In genomic region chr3:88078204-88078603, GRCm38 (mm10) we compare ENCODE assay signal across 30 mouse cellular contexts. TPM values are rescaled to one million over a fixed set of nuclear protein-coding genes. Genes with fewer than 3 reads are reported as not detected.
"Had no signal": no experiment of that assay in that cellular context is flagged by ENCODE, and none has a peak within 500 bp of the region (broad histone marks: within the 10 kb centered on the region; RNA-seq: fewer than 3 reads in every experiment).

TSS of gene Ttc24 (minus strand) at chr3:88078304.

- DNase-seq: kidney, adult 11 months; kidney, adult 8-10 months; kidney, postnatal 10 days; kidney, postnatal 36 days; layer of hippocampus, postnatal 36 days; left cerebral cortex, postnatal 4 days; liver, embryonic 13.5 days; lung, adult 2 months; lung, postnatal 14 days; lung, postnatal 4 days; right cerebral cortex, postnatal 25 days; spleen, adult 18-20 months; thymus, adult 2 months; thymus, postnatal 14 days; thymus, postnatal 4 days had no signal

- H3K4me3 ChIP-seq: kidney, embryonic 15.5 days; left cerebral cortex, adult 2 months; limb, embryonic 12.5 days; limb, embryonic 15.5 days; liver, embryonic 13.5 days; midbrain, embryonic 15.5 days; neural tube, embryonic 12.5 days; neural tube, embryonic 15.5 days; stomach, embryonic 15.5 days had no signal

- H3K36me3 ChIP-seq: kidney, embryonic 15.5 days; limb, embryonic 12.5 days; limb, embryonic 15.5 days; liver, embryonic 13.5 days; midbrain, embryonic 15.5 days; neural tube, embryonic 12.5 days; neural tube, embryonic 15.5 days; stomach, embryonic 15.5 days had no signal

- H3K27me3 ChIP-seq: kidney, embryonic 15.5 days; midbrain, embryonic 15.5 days; neural tube, embryonic 12.5 days; neural tube, embryonic 15.5 days had no signal

- H3K27ac ChIP-seq: kidney, embryonic 15.5 days; left cerebral cortex, adult 2 months; limb, embryonic 12.5 days; limb, embryonic 15.5 days; liver, embryonic 13.5 days; midbrain, embryonic 15.5 days; neural tube, embryonic 12.5 days; neural tube, embryonic 15.5 days; stomach, embryonic 15.5 days had no signal

- H3K9me3 ChIP-seq: kidney, embryonic 15.5 days; limb, embryonic 12.5 days; limb, embryonic 15.5 days; liver, embryonic 13.5 days; midbrain, embryonic 15.5 days; neural tube, embryonic 12.5 days; neural tube, embryonic 15.5 days; stomach, embryonic 15.5 days had no signal

- H3K4me2 ChIP-seq: kidney, embryonic 15.5 days; limb, embryonic 12.5 days; limb, embryonic 15.5 days; liver, embryonic 13.5 days; midbrain, embryonic 15.5 days; neural tube, embryonic 12.5 days; neural tube, embryonic 15.5 days; stomach, embryonic 15.5 days had no signal

- H3K9ac ChIP-seq: kidney, embryonic 15.5 days; limb, embryonic 12.5 days; limb, embryonic 15.5 days; liver, embryonic 13.5 days; midbrain, embryonic 15.5 days; neural tube, embryonic 12.5 days; neural tube, embryonic 15.5 days; stomach, embryonic 15.5 days had no signal

- ATAC-seq: midbrain, embryonic 15.5 days had no signal

RNA-seq across cellular contexts. Expression of gene Ttc24, which starts in this region (rescaled TPM):
- total RNA-seq: layer of hippocampus, adult 8-10 months; layer of hippocampus, postnatal 10 days; layer of hippocampus, postnatal 36 days; left cerebral cortex, adult 2 months; left cerebral cortex, postnatal 14 days; left cerebral cortex, postnatal 4 days; megakaryocyte progenitor cell, adult 5-6 weeks; megakaryocyte-erythroid progenitor cell, adult 5-6 weeks had no signal
- polyA plus RNA-seq: kidney, embryonic 15.5 days; limb, embryonic 12.5 days; limb, embryonic 15.5 days; liver, embryonic 13.5 days; liver, embryonic 16.5 days; lung, adult 2 months; lung, embryonic 16.5 days; midbrain, embryonic 15.5 days; neural tube, embryonic 12.5 days; neural tube, embryonic 15.5 days; stomach, embryonic 15.5 days had no signal
